Mouse (Mus musculus) mouse embryonic stem cell (cell line): Measurements from ENCODE around the gene Zbtb20.

Experiments used
- in situ Hi-C, 2 experiments: fragments of 300-500 bp; cut with MboI; formaldehyde crosslinking; loops; 1 replicate in 1 of 2; 3 replicates in 1 of 2; pipeline ENCODE4 v1.14.3; 2019 to 2020; ENCODE audit warnings: low sequenced_read_pairs in 2 of 2, low pct_unique_long_range_greater_than_20kb in 1 of 2, mixed read lengths in 1 of 2; ENCODE audit not compliant: unreplicated experiment in 1 of 2

The Zbtb20 gene

GRCm38 (mm10) chr16:43364516-43364910 is 488.8 kb downstream of the Zbtb20 start:
- in situ Hi-C loops, result no loop called here

- in situ Hi-C loops, result no loop called here
Measured at GRCm38 (mm10) chr16:43365277-43365676, 489.6 kb downstream of the Zbtb20 start.

GRCm38 (mm10) chr16:43370496-43371020 is 494.9 kb downstream of the Zbtb20 start:
- in situ Hi-C loops, result no loop called here

GRCm38 (mm10) chr16:43376782-43377181 is 501.1 kb downstream of the Zbtb20 start:
- in situ Hi-C loops, result no loop called here

- in situ Hi-C loops, result no loop called here
Measured at GRCm38 (mm10) chr16:43379351-43380325, 504.0 kb downstream of the Zbtb20 start.

GRCm38 (mm10) chr16:43381183-43381582 is 505.5 kb downstream of the Zbtb20 start:
- in situ Hi-C loops, result no loop called here

GRCm38 (mm10) chr16:43383149-43383740 is 507.6 kb downstream of the Zbtb20 start:
- in situ Hi-C loops, result no loop called here

GRCm38 (mm10) chr16:43384953-43385619 is 509.4 kb downstream of the Zbtb20 start:
- in situ Hi-C loops, result no loop called here

GRCm38 (mm10) chr16:43385620-43386210 is 510.0 kb downstream of the Zbtb20 start:
- in situ Hi-C loops, result no loop called here

GRCm38 (mm10) chr16:43386426-43386825 is 510.7 kb downstream of the Zbtb20 start:
- in situ Hi-C loops, result no loop called here

- in situ Hi-C loops, result no loop called here
Measured at GRCm38 (mm10) chr16:43388389-43388788, 512.7 kb downstream of the Zbtb20 start.

- in situ Hi-C loops, result no loop called here
Measured at GRCm38 (mm10) chr16:43390387-43390786, 514.7 kb downstream of the Zbtb20 start.

- in situ Hi-C loops, result no loop called here
Measured at GRCm38 (mm10) chr16:43393382-43393781, 517.7 kb downstream of the Zbtb20 start.

- in situ Hi-C loops, result no loop called here
Measured at GRCm38 (mm10) chr16:43394013-43394568, 518.4 kb downstream of the Zbtb20 start.

GRCm38 (mm10) chr16:43394760-43395159 is 519.1 kb downstream of the Zbtb20 start:
- in situ Hi-C loops, result no loop called here

GRCm38 (mm10) chr16:43396849-43397628 is 521.4 kb downstream of the Zbtb20 start:
- in situ Hi-C loops, result no loop called here

GRCm38 (mm10) chr16:43397629-43398323 is 522.1 kb downstream of the Zbtb20 start:
- in situ Hi-C loops, result no loop called here
